Mouse (Mus musculus) limb, embryonic 11.5 days (tissue): ENCODE data around the gene Rgs14. TPM values are rescaled to one million over a fixed set of nuclear protein-coding genes. Genes with fewer than 3 reads are reported as not detected.

Experiments
- ATAC-seq: fragments of 200-750 bp; cut with Nextera tagmentation; 2 replicates; pipeline ENCODE4 v1.8.0; 2017; ENCODE audit warnings: low read depth; ENCODE audit not compliant: insufficient number of reproducible peaks, low FRiP score, low TSS enrichment
- DNase-seq: peaks from one replicate; pipeline ENCODE4 v3.0.0-alpha.2; 2015; ENCODE audit warnings: low spot score
- H3K27ac ChIP-seq: fragments of 300-500 bp; sonication (generic); replicated peaks from 2 replicates; pipeline ENCODE4 v1.5.1; 2014; ENCODE audit warnings: low read depth, mild to moderate bottlenecking, low read length
- H3K27me3 ChIP-seq: fragments of 300-500 bp; sonication (generic); 2 replicates; pipeline ENCODE4 v1.6.1; 2014; ENCODE audit warnings: mild to moderate bottlenecking, low read length, mixed read lengths; ENCODE audit not compliant: control insufficient read depth, insufficient read depth
- H3K36me3 ChIP-seq: fragments of 300-500 bp; sonication (generic); 2 replicates; pipeline ENCODE4 v1.6.1; 2014; ENCODE audit warnings: mild to moderate bottlenecking, low read length, moderate library complexity, mixed read lengths; ENCODE audit not compliant: control insufficient read depth, insufficient read depth
- H3K4me1 ChIP-seq: fragments of 300-500 bp; sonication (generic); 2 replicates; pipeline ENCODE4 v1.6.1; 2014; ENCODE audit warnings: low read length, mixed read lengths; ENCODE audit not compliant: control insufficient read depth, insufficient read depth
- H3K4me2 ChIP-seq: fragments of 300-500 bp; sonication (generic); 2 replicates; pipeline ENCODE4 v1.6.1; 2014; ENCODE audit warnings: low read depth, mild to moderate bottlenecking, moderate library complexity; ENCODE audit not compliant: severe bottlenecking
- H3K4me3 ChIP-seq: fragments of 300-500 bp; sonication (generic); 2 replicates; pipeline ENCODE4 v1.5.1; 2014; ENCODE audit warnings: low read depth, low read length
- H3K9ac ChIP-seq: fragments of 300-500 bp; sonication (generic); 2 replicates; pipeline ENCODE4 v1.6.1; 2014; ENCODE audit warnings: mild to moderate bottlenecking, low read length
- H3K9me3 ChIP-seq: fragments of 300-500 bp; sonication (generic); 2 replicates; pipeline ENCODE4 v1.6.1; 2016; ENCODE audit warnings: low read length; ENCODE audit not compliant: control insufficient read depth
- WGBS: fragments of 180-500 bp; shearing (Covaris S2); extraction: QIAGEN DNeasy Blood & Tissue Kit; methylation state at CpG from one replicate; pipeline ENCODE4 v1.1.7; 2014; 5-methylcytosine and 5-hydroxymethylcytosine counted together
- polyA plus RNA-seq: library from polyadenylated mRNA; unstranded; fragments of >200 nt; fragmentation: Nextera tagmentation; extraction: Ambion mirVana; gene quantifications from 2 replicates; pipeline ENCODE4 v1.2.1, GENCODE M21; 2014

Gene Rgs14
- polyA plus RNA-seq, 1 experiment from 2014 or later: 0.97 TPM

DNA sequence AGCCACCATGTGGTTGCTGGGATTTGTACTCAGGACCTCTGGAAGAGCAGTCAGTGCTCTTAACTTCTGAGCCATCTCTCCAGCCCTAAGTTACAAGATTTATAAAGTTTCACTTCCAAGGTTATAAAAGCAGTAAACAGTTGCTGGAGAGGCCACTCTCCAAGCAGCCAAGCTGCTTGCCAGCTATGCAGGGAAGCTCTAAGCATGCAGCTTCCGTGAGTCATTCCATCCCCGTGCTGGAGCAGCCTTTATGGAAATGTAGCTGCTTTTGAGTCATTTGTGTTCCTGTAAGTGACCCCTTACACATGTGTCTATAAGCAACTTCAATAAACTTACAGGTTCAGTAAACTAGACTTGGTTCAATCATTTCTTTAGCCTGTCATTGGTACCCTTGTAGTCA lies 61.0 kb downstream of the Rgs14 start:
- no peak for DNase-seq
- no peaks in the 10 kb centered on the region for H3K36me3 ChIP-seq
- no peak overlapping the region for H3K4me2 ChIP-seq
- H3K9ac ChIP-seq: no peak overlapping the region
- no peaks in the 10 kb centered on the region for H3K4me1 ChIP-seq
- WGBS: 83% methylated on average over 2 of the region's 2 CpGs
- no peak for ATAC-seq
- no peak overlapping the region for H3K27ac ChIP-seq
- no peaks in the 10 kb centered on the region for H3K27me3 ChIP-seq
- no peaks in the 10 kb centered on the region for H3K9me3 ChIP-seq
- H3K4me3 ChIP-seq: no peak overlapping the region

DNA sequence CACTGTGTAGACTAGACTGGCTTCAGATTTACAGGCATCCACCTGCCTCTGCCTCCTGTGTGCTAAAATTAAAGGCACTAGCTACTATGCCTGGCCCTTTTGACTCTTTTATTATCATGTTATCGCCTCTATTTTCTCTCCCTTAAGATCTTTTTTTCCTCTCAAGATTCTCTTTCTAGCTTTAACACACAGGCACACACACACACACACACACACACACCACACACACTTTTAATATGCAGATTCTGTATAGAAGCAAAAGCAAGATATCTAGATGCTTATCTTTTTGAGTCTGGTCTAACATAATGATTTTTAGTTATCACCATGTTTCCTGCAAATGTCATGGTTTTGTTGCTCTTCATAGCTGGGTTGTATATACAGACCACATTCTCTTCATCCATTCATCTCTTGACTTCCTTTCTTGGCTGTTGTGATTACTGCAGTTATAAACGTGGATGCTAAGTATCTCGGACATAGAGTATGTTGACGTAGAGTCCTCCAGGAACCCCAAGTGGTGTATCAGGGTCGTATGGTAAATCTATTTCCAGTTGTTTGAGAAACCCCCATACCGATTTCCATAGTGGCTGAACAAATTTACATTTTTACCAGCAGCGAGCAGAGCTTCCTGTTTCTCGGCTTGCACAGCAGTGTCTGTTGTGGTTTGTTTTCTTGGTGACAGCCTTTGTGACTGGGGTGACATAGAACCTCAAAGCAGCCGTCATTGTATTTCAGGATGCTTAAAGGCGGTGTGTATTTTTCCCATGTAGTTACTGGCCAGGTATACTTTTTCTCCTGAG lies 62.6 kb downstream of the Rgs14 start:
- 81% methylated on average over 10 of the region's 10 CpGs for WGBS
- no peaks in the 10 kb centered on the region for H3K27me3 ChIP-seq
- H3K9me3 ChIP-seq: no peaks in the 10 kb centered on the region
- H3K9ac ChIP-seq: no peak overlapping the region
- no peak overlapping the region for H3K27ac ChIP-seq
- DNase-seq (no peak), ATAC-seq (no peak)
- no peaks in the 10 kb centered on the region for H3K4me1 ChIP-seq
- H3K4me2 ChIP-seq: no peak overlapping the region
- no peaks in the 10 kb centered on the region for H3K36me3 ChIP-seq
- no peak overlapping the region for H3K4me3 ChIP-seq

Other genes with a start within 250 kb of the Rgs14 start
- gene Gm17617, start 236.2 kb upstream of the Rgs14 start, polyA plus RNA-seq: not detected in 2 replicates
- gene Fgfr4, start 217.1 kb upstream of the Rgs14 start, polyA plus RNA-seq: 3.9 and 4.4 TPM in 2 replicates
- 69.0 and 70.0 TPM in 2 replicates for gene Nsd1, start 159.9 kb upstream of the Rgs14 start, polyA plus RNA-seq
- 416 and 451 TPM in 2 replicates for gene Prelid1, start 49.2 kb upstream of the Rgs14 start, polyA plus RNA-seq
- 90.6 and 97.4 TPM in 2 replicates for gene Rab24, start 47.8 kb upstream of the Rgs14 start, polyA plus RNA-seq
- 23.7 and 28.9 TPM in 2 replicates for gene Mxd3, start 39.9 kb upstream of the Rgs14 start, polyA plus RNA-seq
- 85.3 and 88.7 TPM in 2 replicates for gene Lman2, start 6.9 kb upstream of the Rgs14 start, polyA plus RNA-seq
- not detected in 2 replicates for gene Slc34a1, start 28.5 kb downstream of the Rgs14 start, polyA plus RNA-seq
- not detected in 2 replicates for gene Pfn3, start 45.5 kb downstream of the Rgs14 start, polyA plus RNA-seq
- 0.17 TPM in 1 of 2 replicates, not detected in the other for gene F12, start 57.1 kb downstream of the Rgs14 start, polyA plus RNA-seq
- gene Grk6, start 75.3 kb downstream of the Rgs14 start, polyA plus RNA-seq: 60.4 and 68.2 TPM in 2 replicates
- gene Prr7, start 94.5 kb downstream of the Rgs14 start, polyA plus RNA-seq: 1.1 and 1.6 TPM in 2 replicates
- 299 and 318 TPM in 2 replicates for gene Dbn1, start 118.4 kb downstream of the Rgs14 start, polyA plus RNA-seq
- gene Pdlim7, start 143.9 kb downstream of the Rgs14 start, polyA plus RNA-seq: 154 and 155 TPM in 2 replicates
- gene Dok3, start 159.6 kb downstream of the Rgs14 start, polyA plus RNA-seq: 1.6 and 2.7 TPM in 2 replicates
- gene Ddx41, start 166.9 kb downstream of the Rgs14 start, polyA plus RNA-seq: 82.5 and 84.0 TPM in 2 replicates
- gene Fam193b, start 201.4 kb downstream of the Rgs14 start, polyA plus RNA-seq: 47.8 and 50.7 TPM in 2 replicates
- 54.9 and 60.9 TPM in 2 replicates for gene Tmed9, start 204.0 kb downstream of the Rgs14 start, polyA plus RNA-seq
- 16.9 and 21.3 TPM in 2 replicates for gene B4galt7, start 230.2 kb downstream of the Rgs14 start, polyA plus RNA-seq